Mouse (Mus musculus) embryonic facial prominence, embryonic 14.5 days (tissue): ENCODE results near the gene Vip. TPM values are rescaled to one million over a fixed set of nuclear protein-coding genes. Genes with fewer than 3 reads are reported as not detected.

ENCODE experiments used
- ATAC-seq: fragments of 200-750 bp; cut with Nextera tagmentation; 2 replicates; pipeline ENCODE4 v1.8.0; 2017; ENCODE audit warnings: low read depth, moderate number of reproducible peaks, moderate TSS enrichment
- DNase-seq: peaks from one replicate; pipeline ENCODE4 v3.0.0-alpha.2; 2015; ENCODE audit warnings: low spot score
- H3K27ac ChIP-seq: fragments of 300-500 bp; sonication (generic); replicated peaks from 2 replicates; pipeline ENCODE4 v1.5.1; 2014; ENCODE audit warnings: low read depth, mild to moderate bottlenecking, low read length, moderate library complexity
- H3K27me3 ChIP-seq: fragments of 300-500 bp; sonication (generic); replicated peaks from 2 replicates; pipeline ENCODE4 v1.6.1; 2014; ENCODE audit warnings: low read length; ENCODE audit not compliant: control insufficient read depth, insufficient read depth
- H3K36me3 ChIP-seq: fragments of 300-500 bp; sonication (generic); 2 replicates; pipeline ENCODE4 v1.6.1; 2014; ENCODE audit warnings: low read length, mixed read lengths; ENCODE audit not compliant: control insufficient read depth, insufficient read depth
- H3K4me1 ChIP-seq: fragments of 300-500 bp; sonication (generic); 2 replicates; pipeline ENCODE4 v1.6.1; 2014; ENCODE audit warnings: antibody characterized with exemption, low read length; ENCODE audit not compliant: control insufficient read depth, insufficient read depth
- H3K4me2 ChIP-seq: fragments of 300-500 bp; sonication (generic); 2 replicates; pipeline ENCODE4 v1.6.1; 2014; ENCODE audit warnings: low read depth, mild to moderate bottlenecking, low read length, moderate library complexity, mixed read lengths
- H3K4me3 ChIP-seq: fragments of 300-500 bp; sonication (generic); 2 replicates; pipeline ENCODE4 v1.5.1; 2014; ENCODE audit warnings: low read depth, mild to moderate bottlenecking, low read length
- H3K9ac ChIP-seq: fragments of 300-500 bp; sonication (generic); 2 replicates; pipeline ENCODE4 v1.6.1; 2014; ENCODE audit warnings: low read depth, mild to moderate bottlenecking, low read length, moderate library complexity, mixed read lengths
- H3K9me3 ChIP-seq: fragments of 300-500 bp; sonication (generic); 2 replicates; pipeline ENCODE4 v1.6.1; 2016; ENCODE audit warnings: low read length; ENCODE audit not compliant: control insufficient read depth
- WGBS: fragments of 180-500 bp; shearing (Covaris S2); extraction: QIAGEN DNeasy Blood & Tissue Kit; methylation state at CpG from one replicate; pipeline ENCODE4 v1.1.7; 2014; 5-methylcytosine and 5-hydroxymethylcytosine counted together
- polyA plus RNA-seq: library from polyadenylated mRNA; unstranded; fragments of >200 nt; fragmentation: Nextera tagmentation; extraction: Ambion mirVana; gene quantifications from 2 replicates; pipeline ENCODE4 v1.2.1, GENCODE M21; 2014

The Vip gene
- polyA plus RNA-seq, 1 experiment from 2014 or later, result 3.2 TPM

GRCm38 (mm10) chr10:5608874-5609273, 30.1 kb upstream of the Vip start:
- Histone ChIP-seq H3K9me3 (no peaks in the 10 kb centered on the region), H3K27me3 (no peaks in the 10 kb centered on the region), H3K4me2 (no peak overlapping the region), H3K4me3 (no peak overlapping the region), H3K9ac (no peak overlapping the region), H3K4me1 (no peaks in the 10 kb centered on the region), H3K36me3 (no peaks in the 10 kb centered on the region), H3K27ac (no peak overlapping the region)
- ATAC-seq, result no peak
- no peak for DNase-seq
- WGBS, result 77% methylated on average over 3 of the region's 3 CpGs

GRCm38 (mm10) chr10:5615186-5616040, 23.6 kb upstream of the Vip start:
- H3K27ac ChIP-seq, result no peak overlapping the region
- H3K9me3 ChIP-seq, result no peaks in the 10 kb centered on the region
- no peak for DNase-seq
- 62% methylated on average over 13 of the region's 13 CpGs for WGBS
- H3K4me3 ChIP-seq, result no peak overlapping the region
- H3K9ac ChIP-seq, result no peak overlapping the region
- no peaks in the 10 kb centered on the region for H3K36me3 ChIP-seq
- H3K4me2 ChIP-seq, result no peak overlapping the region
- no peak for ATAC-seq
- no peaks in the 10 kb centered on the region for H3K4me1 ChIP-seq
- no peaks in the 10 kb centered on the region for H3K27me3 ChIP-seq

GRCm38 (mm10) chr10:5626268-5626667, 12.8 kb upstream of the Vip start:
- no peak overlapping the region for H3K4me2 ChIP-seq
- H3K27ac ChIP-seq, result no peak overlapping the region
- DNase-seq (no peak), ATAC-seq (no peak)
- WGBS, result 78% methylated on average over 5 of the region's 5 CpGs
- no peak overlapping the region for H3K4me3 ChIP-seq
- H3K36me3 ChIP-seq, result no peaks in the 10 kb centered on the region
- no peak overlapping the region for H3K9ac ChIP-seq
- no peaks in the 10 kb centered on the region for H3K27me3 ChIP-seq
- 0 out of 2 replicates have a peak, but pooled peaks cover 4% of the 10 kb centered on the region for H3K9me3 ChIP-seq
- H3K4me1 ChIP-seq, result no peaks in the 10 kb centered on the region

GRCm38 (mm10) chr10:5633672-5634200, 5.3 kb upstream of the Vip start:
- 70% methylated on average over 4 of the region's 4 CpGs for WGBS
- no peaks in the 10 kb centered on the region for H3K36me3 ChIP-seq
- ATAC-seq (no peak), DNase-seq (no peak)
- no peaks in the 10 kb centered on the region for H3K27me3 ChIP-seq
- no peak overlapping the region for H3K4me3 ChIP-seq
- H3K9ac ChIP-seq, result no peak overlapping the region
- H3K27ac ChIP-seq, result no peak overlapping the region
- H3K4me2 ChIP-seq, result no peak overlapping the region
- H3K4me1 ChIP-seq, result no peaks in the 10 kb centered on the region
- H3K9me3 ChIP-seq, result 0 out of 2 replicates have a peak, but pooled peaks cover 2% of the 10 kb centered on the region

- Histone ChIP-seq H3K4me3 (no peak overlapping the region), H3K27ac (no peak overlapping the region), H3K4me2 (no peak overlapping the region), H3K9me3 (no peaks in the 10 kb centered on the region), H3K4me1 (no peaks in the 10 kb centered on the region), H3K27me3 (no peaks in the 10 kb centered on the region), H3K9ac (no peak overlapping the region), H3K36me3 (no peaks in the 10 kb centered on the region)
- ATAC-seq (no peak), DNase-seq (peak; percentile 47)
- 22% methylated on average over 1 of the region's 1 CpGs for WGBS
Observed at GRCm38 (mm10) chr10:5634336-5634735, 4.7 kb upstream of the Vip start.

- WGBS, result 78% methylated on average over 4 of the region's 4 CpGs
- H3K27me3 ChIP-seq, result no peaks in the 10 kb centered on the region
- no peak overlapping the region for H3K4me3 ChIP-seq
- no peaks in the 10 kb centered on the region for H3K9me3 ChIP-seq
- no peak overlapping the region for H3K9ac ChIP-seq
- no peaks in the 10 kb centered on the region for H3K4me1 ChIP-seq
- no peak overlapping the region for H3K27ac ChIP-seq
- no peaks in the 10 kb centered on the region for H3K36me3 ChIP-seq
- H3K4me2 ChIP-seq, result no peak overlapping the region
- ATAC-seq (no peak), DNase-seq (no peak)
Observed at GRCm38 (mm10) chr10:5637322-5637721, 1.7 kb upstream of the Vip start.

GRCm38 (mm10) chr10:5681275-5681674, 42.3 kb downstream of the Vip start:
- ATAC-seq (no peak), DNase-seq (no peak)
- Histone ChIP-seq H3K27me3 (no peaks in the 10 kb centered on the region), H3K4me2 (no peak overlapping the region), H3K36me3 (no peaks in the 10 kb centered on the region), H3K4me3 (no peak overlapping the region), H3K9ac (no peak overlapping the region), H3K27ac (no peak overlapping the region), H3K9me3 (no peaks in the 10 kb centered on the region), H3K4me1 (no peaks in the 10 kb centered on the region)
- 82% methylated on average over 2 of the region's 2 CpGs for WGBS

GRCm38 (mm10) chr10:5685608-5686007, 46.6 kb downstream of the Vip start:
- DNase-seq (no peak), ATAC-seq (no peak)
- H3K36me3 ChIP-seq, result no peaks in the 10 kb centered on the region
- no peaks in the 10 kb centered on the region for H3K9me3 ChIP-seq
- H3K4me3 ChIP-seq, result no peak overlapping the region
- no peak overlapping the region for H3K27ac ChIP-seq
- H3K4me2 ChIP-seq, result no peak overlapping the region
- H3K4me1 ChIP-seq, result no peaks in the 10 kb centered on the region
- WGBS, result 64% methylated on average over 6 of the region's 6 CpGs
- no peaks in the 10 kb centered on the region for H3K27me3 ChIP-seq
- H3K9ac ChIP-seq, result no peak overlapping the region

- no peaks in the 10 kb centered on the region for H3K36me3 ChIP-seq
- no peak overlapping the region for H3K9ac ChIP-seq
- no peak for ATAC-seq
Observed at GRCm38 (mm10) chr10:5694351-5694750, 55.3 kb downstream of the Vip start.

More at GRCm38 (mm10) chr10:5694351-5694750, 55.3 kb downstream of the Vip start:
- no peak overlapping the region for H3K27ac ChIP-seq
- no peak overlapping the region for H3K4me2 ChIP-seq
- no peak for DNase-seq
- no peaks in the 10 kb centered on the region for H3K4me1 ChIP-seq
- H3K27me3 ChIP-seq, result no peaks in the 10 kb centered on the region
- H3K9me3 ChIP-seq, result no peaks in the 10 kb centered on the region
- 73% methylated on average over 1 of the region's 1 CpGs for WGBS
- no peak overlapping the region for H3K4me3 ChIP-seq
